Mouse (Mus musculus) megakaryocyte, embryonic 14.5 days (primary cell): ENCODE results near the gene Olfr963.

ENCODE experiments used
- FLI1 ChIP-seq: IDR thresholded peaks from 2 replicates; pipeline ENCODE4 v1.6.1; 2012; ENCODE audit warnings: low read length, inconsistent platforms, mixed read lengths
- GATA1 ChIP-seq: IDR thresholded peaks from 3 replicates; pipeline ENCODE4 v1.6.1; 2012; ENCODE audit warnings: mixed read lengths, low read length, inconsistent platforms, borderline replicate concordance

GRCm38 (mm10) chr9:39624711-39625110 lies 42.3 kb upstream of the Olfr963 start:
- TF ChIP-seq GATA1 (no peak), FLI1 (no peak)
